Mouse (Mus musculus) frontal cortex, adult 2 months (tissue): ENCODE measurements around the gene Mfn2. TPM values are rescaled to one million over a fixed set of nuclear protein-coding genes. Genes with fewer than 3 reads are reported as not detected.
"Not testable (repeated sequence)": the region's sequence is repeated elsewhere in the genome, so short reads cannot be mapped to it uniquely, and the experiment has no call there.

Experiments used
- DNase-seq, 2 experiments: peaks; one replicate each; pipeline ENCODE4 v3.0.0; 2022; ENCODE audit warnings: low spot score in 1 of 2; ENCODE audit errors: extremely low spot score in 1 of 2
- polyA plus RNA-seq: library from polyadenylated mRNA; depleted of rRNA; stranded (reverse); fragments of >200 nt; gene quantifications from 2 replicates; pipeline ENCODE4 v1.2.3, GENCODE M21; 2012; rRNA removed

Gene Mfn2
- polyA plus RNA-seq, 1 experiment, result 102 TPM

DNA sequence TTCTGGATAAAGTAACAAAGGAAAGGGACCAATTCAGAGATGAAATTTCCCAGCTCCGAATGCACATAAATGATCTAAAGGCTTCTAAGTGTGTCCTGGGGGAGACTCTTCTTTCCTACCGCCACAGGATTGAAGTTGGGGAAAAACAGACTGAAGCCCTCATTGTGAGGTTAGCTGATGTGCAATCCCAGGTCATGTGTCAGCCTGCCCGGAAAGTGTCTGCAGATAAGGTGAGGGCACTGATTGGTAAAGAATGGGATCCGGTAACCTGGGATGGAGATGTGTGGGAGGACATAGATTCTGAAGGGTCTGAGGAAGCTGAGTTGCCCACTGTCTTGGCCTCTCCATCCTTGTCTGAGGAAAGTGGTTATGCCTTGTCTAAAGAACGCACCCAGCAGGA lies 35.3 kb downstream of the Mfn2 start:
- no peak for DNase-seq

DNA sequence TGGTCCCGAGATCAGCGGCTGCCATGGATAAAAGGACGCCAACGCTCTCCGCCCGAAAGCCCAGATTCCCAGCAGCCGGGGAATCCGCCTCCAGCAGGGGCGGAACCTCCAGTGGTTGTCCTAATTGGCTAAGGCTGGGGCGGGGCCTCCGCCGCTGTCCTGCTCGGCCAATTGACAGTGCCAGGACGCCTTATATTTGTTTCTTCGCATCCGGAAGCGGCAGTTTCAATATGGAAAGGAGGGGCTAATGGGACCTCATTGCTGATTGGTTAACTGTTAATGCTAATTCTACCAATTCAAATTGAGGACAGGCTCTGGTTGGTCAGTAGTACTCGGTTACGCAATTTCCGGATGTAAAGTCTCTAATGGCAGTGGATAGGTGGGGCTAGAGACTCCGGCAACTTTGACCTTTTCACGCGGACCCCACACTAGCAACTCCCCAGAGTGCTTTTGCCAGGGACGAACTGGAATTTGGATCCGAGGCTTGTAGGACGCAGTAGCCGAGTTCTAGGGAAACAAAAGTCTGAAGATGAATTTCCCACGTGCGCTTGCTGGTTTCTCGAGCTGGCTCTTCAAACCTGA lies 36.0 kb downstream of the Mfn2 start, which contains the start of the genes Miip and Fv1:
TSS of gene Miip (minus strand) at position 367 of the 582 bp plus-strand sequence.
TSS of gene Fv1 (plus strand) at position 530 of the 582 bp plus-strand sequence.
- peak; percentile 98 for DNase-seq

DNA sequence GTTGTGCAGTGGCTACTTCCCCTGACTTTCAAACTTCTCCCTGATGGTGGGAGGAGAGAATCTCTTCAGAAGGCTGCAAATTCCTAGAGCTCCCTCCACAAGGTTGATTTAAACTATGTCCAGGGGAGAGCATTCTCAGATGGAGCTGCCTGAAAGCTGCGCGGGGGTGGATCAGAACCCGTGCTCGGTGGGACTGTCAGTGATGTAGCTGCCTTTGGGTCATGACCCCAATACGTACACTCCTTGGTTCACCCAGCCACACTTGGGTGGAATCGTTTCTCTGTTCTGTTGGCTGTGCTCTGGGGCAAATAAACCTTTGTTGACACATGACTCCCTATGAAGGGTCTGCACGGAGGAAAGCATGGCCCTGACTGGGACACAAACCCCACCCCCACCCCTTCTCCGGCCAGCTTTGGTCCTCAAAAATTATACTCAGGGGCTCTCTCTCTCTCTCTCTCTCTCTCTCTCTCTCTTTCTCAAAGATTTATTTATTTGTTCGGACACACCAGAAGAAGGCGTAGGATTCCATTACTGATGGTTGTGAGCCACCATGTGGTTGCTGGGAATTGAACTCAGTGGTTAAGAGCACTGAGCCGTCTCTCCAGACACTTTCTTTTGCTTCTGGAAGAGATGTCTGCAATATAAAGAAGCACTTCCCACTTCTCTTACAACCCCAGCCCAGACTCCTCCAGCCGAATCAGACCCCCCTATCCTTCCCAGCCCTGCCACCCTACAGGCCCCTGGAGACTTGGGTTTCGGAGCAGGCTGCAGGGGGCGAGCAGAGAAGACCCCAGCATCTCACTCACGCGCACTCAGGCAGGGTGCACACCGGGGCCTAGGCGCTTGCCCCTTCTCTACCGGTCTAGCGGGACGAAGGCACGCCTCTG lies 36.7 kb downstream of the Mfn2 start:
- peak in 1 of 2 experiments; percentile 22 for DNase-seq

DNA sequence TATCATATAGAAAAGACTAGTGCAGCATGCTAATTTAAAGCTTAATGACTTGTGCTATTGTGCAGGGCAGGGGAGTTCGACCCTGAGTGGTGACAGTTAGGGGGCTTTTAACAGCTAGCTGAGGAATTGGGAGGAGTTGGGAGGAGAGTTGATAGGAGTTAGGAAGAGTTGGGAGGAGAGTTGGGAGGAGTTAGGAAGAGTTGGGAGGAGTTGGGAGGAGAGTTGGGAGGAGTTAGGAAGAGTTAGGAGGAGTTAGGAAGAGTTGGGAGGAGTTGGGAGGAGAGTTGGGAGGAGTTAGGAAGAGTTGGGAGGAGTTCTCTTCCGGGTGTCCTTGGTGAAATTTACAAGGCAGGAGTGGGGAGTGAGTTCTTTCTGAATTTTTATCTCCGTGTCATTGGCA lies 37.7 kb downstream of the Mfn2 start:
- not testable (repeated sequence) for DNase-seq

DNA sequence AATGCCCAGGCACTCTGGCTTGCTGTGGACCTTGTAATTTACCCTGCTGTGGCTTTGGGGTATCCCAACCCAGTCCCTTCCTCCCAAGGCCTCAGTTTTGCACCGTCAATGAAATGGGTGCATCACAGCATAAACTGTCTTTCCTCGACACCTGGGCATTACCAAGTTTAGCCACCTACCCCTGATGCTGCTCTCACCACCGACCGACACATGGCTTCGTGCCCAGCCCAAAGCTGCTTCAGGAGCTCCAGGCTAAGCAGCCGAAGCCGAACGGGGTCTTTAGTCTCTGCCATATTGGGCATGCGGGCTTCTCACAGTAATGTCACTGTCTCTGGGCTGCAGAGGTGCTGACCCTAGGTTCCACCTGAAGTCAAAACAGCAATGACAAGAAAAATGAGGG lies 38.4 kb downstream of the Mfn2 start:
- no peak for DNase-seq

DNA sequence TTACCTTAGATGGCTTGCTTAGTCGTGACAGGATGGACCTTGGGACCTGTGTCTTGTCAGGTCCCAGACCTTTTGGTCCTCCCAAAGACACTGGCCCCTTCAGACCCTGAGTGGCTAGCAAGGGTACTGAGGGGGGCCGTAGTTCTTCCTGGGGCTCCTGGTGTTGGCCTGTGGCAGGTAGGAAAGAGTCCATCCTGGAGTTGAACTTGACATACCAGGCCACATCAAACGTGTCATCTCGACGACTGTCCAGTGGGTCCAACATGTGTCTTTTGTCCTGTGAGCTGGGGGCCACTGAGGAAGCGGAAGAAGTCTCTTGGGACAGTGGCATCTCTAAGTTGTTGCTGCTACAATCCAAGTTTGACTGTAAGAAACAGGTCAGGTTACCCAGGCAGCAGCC lies 38.9 kb downstream of the Mfn2 start:
- no peak for DNase-seq

DNA sequence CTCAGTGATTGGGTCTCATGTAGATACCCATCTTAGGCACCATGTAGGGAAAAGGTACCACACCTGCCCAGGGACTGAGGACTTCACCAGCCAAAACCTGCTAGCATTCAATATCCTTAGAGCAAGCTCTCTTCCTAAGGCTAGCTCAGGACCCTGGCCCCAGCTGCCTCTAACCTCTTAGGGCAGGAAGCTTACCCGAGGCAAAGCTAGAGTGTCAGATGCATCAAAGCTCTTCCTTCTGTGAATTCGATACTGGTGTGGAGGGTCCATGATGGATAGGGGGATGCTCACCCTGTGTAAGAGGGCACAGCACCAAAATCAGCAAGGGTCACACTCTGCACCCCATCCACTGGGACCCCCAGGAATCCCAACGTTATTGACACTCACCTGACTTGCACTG lies 42.5 kb downstream of the Mfn2 start:
- DNase-seq, result no peak

DNA sequence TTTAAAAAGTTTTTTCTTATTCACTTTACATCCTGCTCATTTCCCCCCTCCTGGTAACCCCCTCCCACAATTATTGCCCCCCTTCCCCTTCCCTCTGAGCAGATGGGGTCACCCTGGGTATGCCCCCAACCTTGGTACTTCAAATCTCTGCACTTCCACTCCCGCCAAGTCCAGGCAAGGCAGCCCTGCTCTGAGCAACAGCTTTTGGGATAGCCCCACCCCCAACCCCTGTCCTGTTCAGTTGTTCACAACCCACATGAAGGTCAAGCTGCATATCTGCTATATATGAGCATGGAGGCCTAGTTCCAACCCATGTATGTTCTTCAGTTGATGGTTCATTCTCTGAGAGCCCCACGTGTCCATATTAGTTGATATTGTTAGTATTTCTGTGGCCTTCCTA lies 53.7 kb downstream of the Mfn2 start:
- DNase-seq, result no peak

DNA sequence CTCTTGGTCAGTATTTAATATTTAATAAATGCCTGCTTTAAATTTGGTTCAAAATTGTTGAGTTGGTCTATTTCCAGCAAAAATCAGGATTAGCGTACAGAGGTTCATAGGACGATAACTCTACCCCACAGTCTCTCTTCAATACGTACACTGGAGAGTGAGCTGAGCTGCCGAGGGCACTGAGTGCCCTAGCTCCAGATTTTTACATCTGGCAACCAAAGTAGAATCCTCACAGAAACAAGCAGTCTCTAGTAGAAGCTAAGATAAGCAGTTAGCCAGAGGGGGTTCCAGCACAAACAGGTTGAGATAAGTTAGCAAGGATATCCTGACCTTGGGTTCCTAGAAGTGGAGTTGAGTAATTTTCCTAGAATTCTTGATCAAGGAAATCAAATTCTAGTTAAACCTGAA lies 55.9 kb downstream of the Mfn2 start:
- DNase-seq, result no peak

DNA sequence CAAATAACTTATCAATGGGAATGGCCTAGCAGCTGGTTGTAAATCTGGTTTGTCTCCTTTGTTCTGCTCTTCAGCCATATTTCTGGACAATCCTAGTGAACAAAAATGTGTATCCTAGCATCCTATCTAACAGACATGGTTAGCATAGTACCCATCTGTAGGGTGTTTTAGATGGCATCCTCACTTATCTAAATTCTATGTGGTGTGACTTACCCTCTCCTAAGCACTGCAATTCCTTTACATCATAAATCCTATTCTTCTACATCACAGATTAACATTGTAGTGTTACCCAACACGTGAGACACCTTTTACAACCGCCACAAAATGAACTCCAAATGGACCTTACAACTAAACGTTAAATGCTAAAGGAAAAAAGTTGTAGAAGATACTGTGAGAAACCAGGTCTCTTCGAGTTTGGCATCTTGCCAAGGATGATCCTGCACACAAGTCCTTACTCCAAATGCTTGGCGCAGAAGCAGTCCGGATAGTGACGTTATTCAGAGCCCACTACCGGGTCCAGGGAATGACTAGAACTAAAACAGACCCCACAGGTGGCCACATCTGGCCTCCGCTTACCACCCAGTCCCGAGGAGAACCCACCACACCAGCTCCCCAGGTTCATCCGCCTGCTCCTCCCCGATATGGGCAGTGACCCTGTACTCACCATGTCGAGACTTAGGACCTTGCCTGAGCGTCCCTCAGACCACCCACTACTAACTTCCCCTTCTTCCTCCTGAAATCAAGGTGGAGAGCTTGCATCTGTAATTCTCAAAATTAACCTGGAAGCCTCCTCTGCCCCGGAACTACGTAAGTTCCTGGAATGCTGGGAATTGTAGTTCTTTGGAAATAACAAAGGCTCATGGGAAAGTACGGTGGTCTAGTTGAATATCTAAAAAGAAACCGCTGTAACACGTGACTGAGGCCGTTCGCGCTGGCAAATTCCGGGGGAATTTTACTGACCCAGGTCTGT lies 56.6 kb downstream of the Mfn2 start, which contains the start of gene Zfp933:
TSS of gene Zfp933 (minus strand) at position 753 of the 970 bp plus-strand sequence.
- DNase-seq, result peak; percentile 87 to 96

DNA sequence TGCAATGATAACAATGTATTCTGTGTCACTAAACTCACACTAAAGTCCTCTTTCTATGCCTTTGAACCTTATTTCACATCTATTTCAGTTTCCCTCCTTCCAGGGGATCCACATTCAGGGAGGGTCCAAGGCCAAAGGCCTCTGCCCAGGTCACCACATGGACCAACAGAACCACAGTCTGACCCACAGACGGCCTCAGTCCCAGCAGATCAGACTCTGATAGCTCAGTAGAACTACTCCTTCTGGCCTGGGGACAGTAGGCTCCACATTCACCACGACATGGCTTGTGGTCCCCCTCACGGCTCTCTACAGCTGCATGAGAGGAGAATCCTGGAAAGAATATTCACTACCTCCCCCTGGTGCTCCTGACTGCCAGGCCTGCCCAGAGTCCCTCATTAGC lies 61.6 kb downstream of the Mfn2 start:
- no peak for DNase-seq

DNA sequence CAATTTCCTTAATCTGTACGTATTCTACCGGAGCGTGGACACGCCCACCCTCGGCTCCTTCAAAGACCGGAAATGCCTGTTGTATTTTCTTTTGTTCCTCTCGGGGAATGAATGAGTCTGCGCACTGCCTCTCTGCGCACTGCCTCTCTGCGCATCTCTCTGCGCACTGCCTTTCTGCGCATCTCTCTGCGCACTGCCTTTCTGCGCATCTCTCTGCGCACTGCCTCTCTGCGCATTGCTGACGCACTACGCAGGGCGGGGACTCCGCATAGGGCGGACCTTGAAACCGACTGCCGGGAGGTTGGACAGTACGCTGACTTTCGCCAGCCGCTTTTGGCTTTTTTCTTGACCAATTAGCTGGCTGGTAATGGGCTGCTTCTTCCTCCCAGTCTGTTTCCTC lies 65.2 kb downstream of the Mfn2 start:
- peak in 1 of 2 experiments; percentile 51 for DNase-seq

DNA sequence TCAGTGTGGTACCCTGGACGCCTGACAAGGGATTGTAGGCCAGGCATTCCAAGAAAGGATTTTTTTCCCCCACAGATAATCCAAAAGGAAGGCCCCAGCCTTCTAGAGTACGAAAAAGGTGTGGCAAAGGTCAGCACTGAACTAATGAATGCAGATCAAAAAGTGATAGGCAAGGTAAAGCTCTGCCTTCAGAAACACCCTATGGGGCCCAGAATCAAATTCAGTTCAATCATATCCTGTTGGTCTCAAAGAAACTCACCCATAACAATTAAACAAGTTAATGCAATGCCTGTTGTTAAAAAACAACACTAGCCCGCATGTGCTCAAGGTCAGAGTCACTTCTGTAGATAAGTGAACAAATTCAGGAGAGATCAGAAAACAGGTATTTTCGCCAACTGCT lies 80.1 kb downstream of the Mfn2 start:
- no peak for DNase-seq

Other genes starting within 250 kb of the Mfn2 start
- gene Zfp534, start 202.2 kb downstream of the Mfn2 start, polyA plus RNA-seq, result not detected in 2 replicates
- gene Zfp984, start 94.9 kb downstream of the Mfn2 start, polyA plus RNA-seq, result 3.5 and 4.0 TPM in 2 replicates
- 10.5 and 10.9 TPM in 2 replicates for gene Zfp933, start 56.3 kb downstream of the Mfn2 start, polyA plus RNA-seq
- 51.3 and 66.8 TPM in 2 replicates for gene Miip, start 35.9 kb downstream of the Mfn2 start, polyA plus RNA-seq
- gene Fv1, start 35.7 kb downstream of the Mfn2 start, polyA plus RNA-seq, result 5.6 and 7.5 TPM in 2 replicates
- 18.8 and 20.3 TPM in 2 replicates for gene Plod1, start 32.1 kb upstream of the Mfn2 start, polyA plus RNA-seq
- 32.6 and 32.9 TPM in 2 replicates for gene 2510039O18Rik, start 36.2 kb upstream of the Mfn2 start, polyA plus RNA-seq
- 0.15 and 0.16 TPM in 2 replicates for gene Nppb, start 81.1 kb upstream of the Mfn2 start, polyA plus RNA-seq
- gene Nppa, start 96.0 kb upstream of the Mfn2 start, polyA plus RNA-seq, result 13.9 and 14.6 TPM in 2 replicates
- 42.8 and 46.9 TPM in 2 replicates for gene Clcn6, start 134.1 kb upstream of the Mfn2 start, polyA plus RNA-seq
- gene Mthfr, start 134.4 kb upstream of the Mfn2 start, polyA plus RNA-seq, result 28.7 and 34.2 TPM in 2 replicates
- 7.5 and 9.6 TPM in 2 replicates for gene Agtrap, start 183.3 kb upstream of the Mfn2 start, polyA plus RNA-seq
- gene Mad2l2, start 225.7 kb upstream of the Mfn2 start, polyA plus RNA-seq, result 24.8 and 27.8 TPM in 2 replicates
- 0.97 and 1.2 TPM in 2 replicates for gene Draxin, start 226.0 kb upstream of the Mfn2 start, polyA plus RNA-seq
- 33.9 and 40.0 TPM in 2 replicates for gene Fbxo6, start 247.4 kb upstream of the Mfn2 start, polyA plus RNA-seq